Mouse (Mus musculus) intestine, postnatal 0 days (tissue): Measurements from ENCODE around the gene Rad52. TPM values are rescaled to one million over a fixed set of nuclear protein-coding genes. Genes with fewer than 3 reads are reported as not detected.
A peak's percentile ranks its signal among the peaks of the same experiment; 100 is the strongest.

ENCODE experiments used
- ATAC-seq: fragments of 200-750 bp; cut with Nextera tagmentation; 2 replicates; pipeline ENCODE4 v1.8.0; 2017; ENCODE audit warnings: mild to moderate bottlenecking, moderate TSS enrichment, moderate library complexity
- H3K27ac ChIP-seq: fragments of 300-500 bp; sonication (generic); 2 replicates; pipeline ENCODE4 v1.5.1; 2014; ENCODE audit warnings: mild to moderate bottlenecking, low read depth, low read length, moderate library complexity
- H3K27me3 ChIP-seq: fragments of 300-500 bp; sonication (generic); replicated peaks from 2 replicates; pipeline ENCODE4 v1.6.1; 2014; ENCODE audit warnings: low read length, mixed read lengths; ENCODE audit not compliant: control insufficient read depth, insufficient read depth
- H3K36me3 ChIP-seq: fragments of 300-500 bp; sonication (generic); 2 replicates; pipeline ENCODE4 v1.6.1; 2014; ENCODE audit warnings: mild to moderate bottlenecking, moderate library complexity; ENCODE audit not compliant: control insufficient read depth, insufficient read depth
- H3K4me1 ChIP-seq: fragments of 300-500 bp; sonication (generic); replicated peaks from 2 replicates; pipeline ENCODE4 v1.6.1; 2014; ENCODE audit warnings: antibody characterized with exemption, low read length, mixed read lengths; ENCODE audit not compliant: control insufficient read depth, insufficient read depth
- H3K4me2 ChIP-seq: fragments of 300-500 bp; sonication (generic); replicated peaks from 2 replicates; pipeline ENCODE4 v1.6.1; 2014; ENCODE audit warnings: low read depth, mild to moderate bottlenecking, moderate library complexity
- H3K4me3 ChIP-seq: fragments of 300-500 bp; sonication (generic); 2 replicates; pipeline ENCODE4 v1.5.1; 2014; ENCODE audit warnings: low read depth, low read length
- H3K9ac ChIP-seq: fragments of 300-500 bp; sonication (generic); 2 replicates; pipeline ENCODE4 v1.6.1; 2014; ENCODE audit warnings: mild to moderate bottlenecking, low read depth, low read length
- H3K9me3 ChIP-seq: fragments of 300-500 bp; sonication (generic); 2 replicates; pipeline ENCODE4 v1.6.1; 2016; ENCODE audit warnings: mixed run types; ENCODE audit not compliant: control insufficient read depth
- CTCF ChIP-seq: sonication (generic); IDR thresholded peaks from 2 replicates; pipeline ENCODE4 v1.5.1; 2016; ENCODE audit warnings: low read depth, mild to moderate bottlenecking, control low read depth, antibody characterized with exemption, moderate library complexity
- WGBS: fragments of 180-500 bp; shearing (Covaris S2); extraction: QIAGEN DNeasy Blood & Tissue Kit; methylation state at CpG from one replicate; pipeline ENCODE4 v1.1.7; 2014; 5-methylcytosine and 5-hydroxymethylcytosine counted together
- polyA plus RNA-seq: library from polyadenylated mRNA; unstranded; fragments of >200 nt; fragmentation: Nextera tagmentation; extraction: Ambion mirVana; gene quantifications from 2 replicates; pipeline ENCODE4 v1.2.1, GENCODE M21; 2015

The Rad52 gene
- 4.2 and 4.6 TPM in 2 replicates for polyA plus RNA-seq

DNA sequence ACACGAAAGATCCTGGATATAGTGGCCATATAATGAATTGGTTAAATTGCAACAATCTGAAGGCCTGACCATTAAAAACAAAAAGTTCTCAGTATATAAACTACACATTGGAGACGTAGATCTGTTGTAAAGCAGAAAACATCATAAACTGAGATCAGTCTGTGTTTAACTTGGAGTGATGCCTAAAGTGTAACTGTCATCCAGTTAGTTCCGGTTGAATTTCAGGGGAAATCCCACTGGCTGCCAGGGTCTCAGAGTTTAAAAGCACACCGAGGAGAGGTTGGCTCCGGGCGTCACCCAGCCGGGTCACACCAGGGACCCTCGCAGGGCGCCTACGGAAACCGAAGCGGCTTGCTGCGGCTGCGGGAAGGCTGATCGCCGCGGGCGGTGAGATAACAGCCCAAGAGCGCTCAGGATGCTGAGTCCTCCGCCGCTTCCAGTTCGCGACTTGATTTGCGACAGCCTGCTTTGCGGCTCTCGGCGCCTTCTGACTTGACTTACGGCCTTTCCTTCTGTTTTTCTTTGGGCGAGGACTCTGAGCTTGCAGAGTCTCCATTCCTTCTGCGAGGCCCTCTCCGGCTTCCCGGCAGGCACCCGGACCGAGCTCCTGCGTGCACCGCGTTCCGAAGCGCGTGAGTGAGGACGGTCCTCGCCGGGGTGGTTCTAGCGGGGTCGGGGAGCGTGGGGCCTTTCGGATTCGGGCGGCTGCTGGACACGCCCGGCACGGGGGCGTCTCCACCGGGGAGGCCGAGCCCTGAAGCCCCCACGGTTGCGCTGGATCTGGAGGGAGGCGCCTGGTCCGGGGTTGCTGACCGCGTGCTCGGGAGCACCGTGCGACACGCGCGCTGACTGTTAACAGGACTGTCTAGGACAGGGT is at the start of gene Rad52:
Gene Rad52, plus strand, starts transcription at position 495 of the 877 bp plus-strand sequence.
- Histone ChIP-seq H3K4me2 (peak within 1 kb of the TSS; percentile 69), H3K9ac (peak within 1 kb of the TSS; percentile 77), H3K36me3 (no peaks in the 10 kb centered on the region), H3K4me3 (peak within 1 kb of the TSS; percentile 62), H3K27ac (peak within 1 kb of the TSS; percentile 93), H3K9me3 (no peaks in the 10 kb centered on the region), H3K4me1 (no peaks in the 10 kb centered on the region), H3K27me3 (no peaks in the 10 kb centered on the region)
- WGBS = under 1% methylated on average over 67 of the region's 67 CpGs
- no peak for TF ChIP-seq CTCF
- ATAC-seq = peak; percentile 86

DNA sequence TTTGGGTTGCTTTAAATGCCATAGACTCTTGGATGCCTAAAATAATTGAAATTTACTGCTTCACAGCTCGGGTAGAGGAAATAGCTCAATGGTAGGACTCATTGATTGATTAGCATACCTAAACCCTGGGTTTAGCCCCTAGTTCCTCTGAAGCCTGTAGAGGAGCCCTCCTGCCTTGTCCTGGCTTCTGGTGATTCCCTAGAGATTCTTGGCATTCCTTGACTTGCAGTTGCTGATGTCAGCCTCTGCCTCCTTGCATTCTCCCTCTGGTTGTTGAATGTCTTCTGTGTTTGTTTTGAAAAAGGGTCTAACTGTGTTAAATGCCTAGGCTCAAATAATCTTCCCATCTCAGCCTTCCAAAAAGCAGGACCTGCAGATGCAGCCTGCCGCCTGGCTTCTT is 48.3 kb upstream of the Rad52 start:
- TF ChIP-seq CTCF = no peak
- 34% methylated on average over 2 of the region's 2 CpGs for WGBS
- H3K4me3 ChIP-seq = no peak overlapping the region

DNA sequence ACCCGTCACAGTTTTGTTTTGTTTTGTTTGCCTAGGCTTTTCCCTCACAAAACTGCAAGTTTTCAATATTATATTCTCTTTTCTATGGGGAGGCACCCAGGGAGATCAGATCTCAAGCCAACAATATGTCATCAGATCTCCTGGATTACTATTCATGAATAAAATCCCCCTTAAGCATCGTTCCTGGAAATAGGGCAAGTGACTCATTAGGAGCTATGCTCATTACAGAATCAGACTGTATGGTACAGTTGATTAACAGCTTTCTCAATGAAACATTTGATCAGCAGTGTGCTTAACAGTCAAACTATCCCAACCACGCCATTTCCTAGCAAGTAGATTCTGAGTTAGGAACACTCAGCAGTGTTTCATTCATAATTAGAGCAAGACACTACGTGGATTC is 47.0 kb upstream of the Rad52 start:
- TF ChIP-seq CTCF = no peak
- H3K4me1 ChIP-seq = no peaks in the 10 kb centered on the region
- H3K9me3 ChIP-seq = no peaks in the 10 kb centered on the region
- no peak overlapping the region for H3K9ac ChIP-seq
- H3K36me3 ChIP-seq = no peaks in the 10 kb centered on the region
- no peak overlapping the region for H3K4me3 ChIP-seq
- no peaks in the 10 kb centered on the region for H3K27me3 ChIP-seq
- 92% methylated on average over 4 of the region's 4 CpGs for WGBS
- no peak overlapping the region for H3K4me2 ChIP-seq
- ATAC-seq = no peak
- no peak overlapping the region for H3K27ac ChIP-seq

More for the DNA sequence above, 48.3 kb upstream of the Rad52 start:
- no peak for ATAC-seq
- Histone ChIP-seq H3K4me1 (no peaks in the 10 kb centered on the region), H3K4me2 (no peak overlapping the region), H3K9ac (no peak overlapping the region), H3K27me3 (no peaks in the 10 kb centered on the region), H3K36me3 (no peaks in the 10 kb centered on the region), H3K9me3 (no peaks in the 10 kb centered on the region), H3K27ac (no peak overlapping the region)

DNA sequence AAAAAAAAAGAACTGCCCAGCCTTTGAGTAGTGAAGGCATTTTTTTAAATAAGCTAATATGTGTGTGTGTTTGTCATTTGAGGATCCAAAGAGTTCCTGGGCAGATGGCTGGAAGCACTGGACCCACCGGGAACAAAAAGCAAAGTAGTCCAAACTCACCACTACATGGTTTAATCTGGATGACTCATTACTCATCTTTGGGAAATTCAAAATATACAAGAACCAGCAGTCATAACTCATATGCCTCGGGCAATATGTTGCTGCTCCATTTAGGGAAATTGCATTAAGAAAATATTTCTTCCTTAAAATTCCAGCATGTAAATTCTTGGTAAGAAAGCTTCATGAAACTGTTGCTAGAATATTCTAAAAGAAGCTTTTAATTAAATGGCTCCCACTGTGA is 42.3 kb upstream of the Rad52 start:
- ATAC-seq = no peak
- Histone ChIP-seq H3K27ac (no peak overlapping the region), H3K4me3 (no peak overlapping the region), H3K36me3 (no peaks in the 10 kb centered on the region), H3K4me1 (no peaks in the 10 kb centered on the region), H3K27me3 (no peaks in the 10 kb centered on the region), H3K4me2 (no peak overlapping the region), H3K9me3 (no peaks in the 10 kb centered on the region), H3K9ac (no peak overlapping the region)
- WGBS = 78% methylated on average over 2 of the region's 2 CpGs
- TF ChIP-seq CTCF = no peak

DNA sequence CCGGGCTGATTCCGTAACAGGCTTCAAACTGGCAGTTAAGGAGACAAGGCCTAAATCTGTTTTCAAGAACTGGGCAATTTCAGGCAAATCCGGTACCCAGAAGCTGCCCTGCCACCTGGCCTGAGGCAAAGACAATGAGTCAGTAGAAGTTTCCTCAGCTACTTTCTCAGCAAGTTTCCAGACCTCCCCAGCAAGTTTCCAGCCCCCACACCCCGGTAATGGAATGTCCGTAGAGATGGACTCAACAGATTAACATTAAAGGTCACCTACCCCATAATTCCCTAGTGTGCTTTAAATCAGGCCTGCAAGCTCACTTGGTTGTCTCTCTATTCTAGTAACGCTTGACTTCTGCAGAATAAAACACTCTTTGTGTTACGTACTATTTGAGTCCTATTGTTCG is 41.0 kb upstream of the Rad52 start:
- H3K27me3 ChIP-seq = no peaks in the 10 kb centered on the region
- no peaks in the 10 kb centered on the region for H3K9me3 ChIP-seq
- H3K27ac ChIP-seq = no peak overlapping the region
- no peak overlapping the region for H3K4me2 ChIP-seq
- no peak for TF ChIP-seq CTCF
- H3K4me1 ChIP-seq = no peaks in the 10 kb centered on the region
- no peak for ATAC-seq
- no peaks in the 10 kb centered on the region for H3K36me3 ChIP-seq
- H3K9ac ChIP-seq = no peak overlapping the region
- no peak overlapping the region for H3K4me3 ChIP-seq
- WGBS = 82% methylated on average over 8 of the region's 8 CpGs

DNA sequence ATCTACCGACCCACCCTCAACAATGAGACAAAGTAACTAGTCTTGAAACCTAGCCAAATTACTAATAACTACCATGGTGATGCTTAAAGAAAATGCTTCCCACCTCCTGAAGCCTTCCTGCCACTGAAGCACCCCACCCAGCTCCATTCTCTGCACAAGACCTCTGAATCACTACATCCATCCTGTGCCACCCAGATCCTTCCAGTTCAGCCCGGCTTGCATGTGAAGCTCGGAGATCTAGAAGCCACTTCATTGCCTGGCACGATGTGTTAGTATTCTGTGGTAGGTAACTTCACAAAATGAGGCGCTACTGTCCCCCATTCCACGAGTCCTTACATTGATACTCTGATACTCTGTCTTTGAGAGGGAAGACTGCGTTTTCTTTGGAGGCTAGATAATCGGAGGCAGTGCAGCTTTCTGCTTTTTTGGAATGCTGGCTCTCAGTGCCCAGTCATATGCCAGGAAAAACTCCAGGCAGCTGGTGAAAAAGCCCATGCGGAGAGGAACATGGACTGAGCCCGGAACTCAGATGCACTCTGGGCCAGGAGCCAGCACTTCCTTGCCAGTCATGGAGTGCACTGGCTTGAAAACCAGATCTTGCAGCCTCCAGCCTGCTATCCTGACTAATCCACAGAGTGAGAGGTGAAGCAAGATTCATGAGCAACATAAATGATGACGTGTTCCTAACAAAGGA is 38.0 kb upstream of the Rad52 start:
- no peak overlapping the region for H3K4me3 ChIP-seq
- no peaks in the 10 kb centered on the region for H3K9me3 ChIP-seq
- ATAC-seq = no peak
- no peaks in the 10 kb centered on the region for H3K27me3 ChIP-seq
- H3K4me2 ChIP-seq = no peak overlapping the region
- no peak overlapping the region for H3K9ac ChIP-seq
- no peaks in the 10 kb centered on the region for H3K36me3 ChIP-seq
- no peaks in the 10 kb centered on the region for H3K4me1 ChIP-seq
- no peak for TF ChIP-seq CTCF
- H3K27ac ChIP-seq = no peak overlapping the region
- WGBS = 86% methylated on average over 11 of the region's 11 CpGs
